In genomic region chrX:41837823-41838222, GRCm38 (mm10) we compare ENCODE assay signal across 18 mouse cellular contexts.
"Had no signal": no experiment of that assay in that cellular context is flagged by ENCODE, and none has a peak within 500 bp of the region (broad histone marks: within the 10 kb centered on the region; RNA-seq: fewer than 3 reads in every experiment).

No protein-coding gene starts in this region.

- H3K9me3 ChIP-seq: lung, embryonic 15.5 days; midbrain, embryonic 10.5 days; midbrain, embryonic 12.5 days; neural tube, embryonic 13.5 days; neural tube, embryonic 15.5 days had no signal

- H3K9ac ChIP-seq: liver, embryonic 14.5 days; lung, embryonic 15.5 days; midbrain, embryonic 12.5 days; neural tube, embryonic 13.5 days; neural tube, embryonic 15.5 days had no signal

- DNase-seq: lung, postnatal 10 days; midbrain, embryonic 14.5 days; retina, postnatal 1 day; right cerebral cortex, adult 18-20 months; right cerebral cortex, postnatal 25 days; right cerebral cortex, postnatal 4 days; spleen, adult 18-20 months; thymus, adult 18-20 months; thymus, postnatal 14 days; thymus, postnatal 36 days had no signal

- H3K4me1 ChIP-seq: lung, embryonic 15.5 days; midbrain, embryonic 10.5 days; midbrain, embryonic 12.5 days; neural tube, embryonic 13.5 days; neural tube, embryonic 15.5 days had no signal

- ATAC-seq: midbrain, embryonic 16.5 days had no signal

- H3K27me3 ChIP-seq: lung, embryonic 15.5 days; midbrain, embryonic 12.5 days; neural tube, embryonic 13.5 days; neural tube, embryonic 15.5 days had no signal

- H3K36me3 ChIP-seq: lung, embryonic 15.5 days; midbrain, embryonic 12.5 days; neural tube, embryonic 13.5 days; neural tube, embryonic 15.5 days had no signal

- H3K4me3 ChIP-seq: lung, embryonic 15.5 days; midbrain, embryonic 10.5 days; midbrain, embryonic 12.5 days; myocyte; neural tube, embryonic 13.5 days; neural tube, embryonic 15.5 days had no signal

- H3K4me2 ChIP-seq: lung, embryonic 15.5 days; midbrain, embryonic 12.5 days; neural tube, embryonic 13.5 days; neural tube, embryonic 15.5 days had no signal

- H3K27ac ChIP-seq: liver, embryonic 14.5 days; lung, embryonic 15.5 days; midbrain, embryonic 10.5 days; midbrain, embryonic 12.5 days; neural tube, embryonic 13.5 days; neural tube, embryonic 15.5 days had no signal
